Mouse (Mus musculus): Measurements from ENCODE around the gene Olfr145. TPM values are rescaled to one million over a fixed set of nuclear protein-coding genes. Genes with fewer than 3 reads are reported as not detected.

The Olfr145 gene
- polyA plus RNA-seq (2014; fragmentation: Nextera tagmentation; extraction: Ambion mirVana): not detected in 2 replicates

DNA sequence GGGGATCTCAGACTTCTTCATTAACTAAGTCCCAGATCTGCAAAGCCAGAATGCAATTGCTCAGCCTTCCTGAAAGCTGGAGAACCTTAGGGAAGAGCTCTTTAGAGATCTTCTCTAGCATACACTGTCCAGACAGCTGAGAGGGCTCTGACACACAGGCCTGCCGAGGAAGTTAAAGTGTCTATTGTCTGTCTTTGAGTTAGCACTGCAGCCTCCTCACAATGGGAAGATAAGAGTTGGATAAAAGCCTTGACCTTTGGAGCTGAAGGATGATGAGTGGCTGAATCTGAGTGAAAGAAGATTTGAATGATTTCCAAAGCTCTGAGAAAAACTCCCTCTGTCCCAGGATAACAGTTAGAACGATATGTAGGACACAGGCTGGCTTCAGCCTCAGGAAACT, at the start of gene Olfr145:
Gene Olfr145, plus strand, starts transcription at position 64 of the 400 bp plus-strand sequence.
- WGBS: 64% methylated on average over 2 of the region's 2 CpGs
- Histone ChIP-seq H3K27ac (replicated peaks; ENCODE audit: low read depth, low read length) (no peak within 1 kb of the TSS), H3K27me3 (ENCODE audit: control insufficient read depth, insufficient read depth, low read length) (no peaks in the 10 kb centered on the region), H3K9ac (ENCODE audit: low read length) (no peak within 1 kb of the TSS), H3K4me1 (ENCODE audit: control insufficient read depth, insufficient read depth, low read length) (no peaks in the 10 kb centered on the region), H3K9me3 (ENCODE audit: control insufficient read depth, low read length) (no peaks in the 10 kb centered on the region), H3K36me3 (ENCODE audit: control insufficient read depth, insufficient read depth, low read length) (no peaks in the 10 kb centered on the region), H3K4me2 (ENCODE audit: low read depth, severe bottlenecking) (no peak within 1 kb of the TSS), H3K4me3 (ENCODE audit: low read depth, low read length) (no peak within 1 kb of the TSS)
- ATAC-seq (ENCODE audit: insufficient number of reproducible peaks, low FRiP score, low TSS enrichment, low read depth): no peak
- DNase-seq (ENCODE audit: low spot score): no peak

DNA sequence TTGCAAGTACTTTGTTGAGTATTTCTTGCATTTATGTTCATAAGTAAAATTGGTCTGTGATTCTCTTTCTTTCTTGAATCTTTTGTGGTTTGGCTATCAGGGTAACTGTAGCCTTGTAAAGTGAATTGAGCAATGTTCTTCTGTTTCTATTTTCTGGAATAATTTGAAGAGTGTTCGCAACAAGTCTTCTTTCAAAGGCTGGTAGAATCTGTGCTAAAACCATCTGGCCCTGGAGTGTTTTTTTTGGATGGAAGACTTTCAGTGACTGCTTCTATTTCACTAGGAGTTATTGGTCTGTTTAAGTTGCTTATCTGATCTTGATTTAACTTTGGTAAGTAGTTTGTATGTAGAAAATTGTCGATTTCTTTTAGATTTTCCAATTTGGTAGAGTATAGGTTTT, 47.3 kb upstream of the Olfr145 start:
- ATAC-seq (ENCODE audit: insufficient number of reproducible peaks, low FRiP score, low TSS enrichment, low read depth): no peak

DNA sequence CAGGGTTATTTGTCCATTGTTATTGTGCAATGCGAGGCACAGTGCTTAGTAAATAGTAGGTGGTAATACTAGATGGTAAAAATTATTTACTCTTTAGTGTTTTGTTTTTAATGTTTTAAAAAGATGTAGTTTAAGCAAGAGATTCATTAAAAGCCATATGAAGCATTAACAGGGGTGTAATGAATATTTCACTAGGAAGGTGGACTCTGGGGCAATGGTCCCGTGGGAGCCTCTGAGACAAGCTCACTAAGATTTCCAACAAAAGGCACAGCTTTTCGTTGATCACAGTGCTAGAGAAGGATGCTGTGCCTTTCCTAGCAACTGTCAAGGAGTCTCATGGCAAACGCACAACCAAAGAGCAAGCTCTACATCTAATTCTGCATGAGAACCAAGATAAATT, 42.6 kb upstream of the Olfr145 start, which contains the start of gene Olfr877:
Gene Olfr877, plus strand, starts transcription at position 301 of the 400 bp plus-strand sequence.
- ATAC-seq (ENCODE audit: insufficient number of reproducible peaks, low FRiP score, low TSS enrichment, low read depth): no peak
- Histone ChIP-seq H3K4me1 (ENCODE audit: control insufficient read depth, insufficient read depth, low read length) (no peaks in the 10 kb centered on the region), H3K9ac (ENCODE audit: low read length) (no peak within 1 kb of the TSS), H3K4me3 (ENCODE audit: low read depth, low read length) (no peak within 1 kb of the TSS), H3K36me3 (ENCODE audit: control insufficient read depth, insufficient read depth, low read length) (no peaks in the 10 kb centered on the region), H3K27me3 (ENCODE audit: control insufficient read depth, insufficient read depth, low read length) (no peaks in the 10 kb centered on the region), H3K27ac (replicated peaks; ENCODE audit: low read depth, low read length) (no peak within 1 kb of the TSS), H3K9me3 (ENCODE audit: control insufficient read depth, low read length) (no peaks in the 10 kb centered on the region), H3K4me2 (ENCODE audit: low read depth, severe bottlenecking) (no peak within 1 kb of the TSS)
- DNase-seq (ENCODE audit: low spot score): no peak
- 78% methylated on average over 4 of the region's 4 CpGs for WGBS

More for the DNA sequence above, 47.3 kb upstream of the Olfr145 start:
- WGBS: 80% methylated on average over 2 of the region's 2 CpGs
- Histone ChIP-seq H3K27ac (replicated peaks; ENCODE audit: low read depth, low read length) (no peak overlapping the region), H3K36me3 (ENCODE audit: control insufficient read depth, insufficient read depth, low read length) (no peaks in the 10 kb centered on the region), H3K9ac (ENCODE audit: low read length) (no peak overlapping the region), H3K9me3 (ENCODE audit: control insufficient read depth, low read length) (no peaks in the 10 kb centered on the region), H3K27me3 (ENCODE audit: control insufficient read depth, insufficient read depth, low read length) (no peaks in the 10 kb centered on the region), H3K4me2 (ENCODE audit: low read depth, severe bottlenecking) (no peak overlapping the region), H3K4me1 (ENCODE audit: control insufficient read depth, insufficient read depth, low read length) (no peaks in the 10 kb centered on the region), H3K4me3 (ENCODE audit: low read depth, low read length) (no peak overlapping the region)
- DNase-seq (ENCODE audit: low spot score): no peak

DNA sequence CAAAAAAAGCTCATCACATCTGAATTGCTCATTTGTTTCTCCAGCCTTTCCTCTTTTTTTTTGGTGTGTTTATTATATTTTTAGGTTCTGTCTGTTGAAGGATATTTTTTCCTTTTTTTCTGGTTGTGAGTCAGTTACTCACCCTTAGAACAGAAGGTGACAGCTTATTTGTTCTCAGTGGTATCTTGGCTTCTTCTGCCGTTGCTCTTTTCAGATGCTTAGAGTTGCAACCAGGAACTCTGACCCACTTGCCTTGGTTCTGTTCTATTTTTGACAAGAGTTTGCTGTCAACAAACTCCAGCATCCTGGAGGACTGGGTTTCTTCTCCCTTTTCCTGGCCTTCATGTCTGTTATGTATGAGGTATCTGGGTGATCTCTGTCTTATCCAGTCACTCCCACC, 33.2 kb upstream of the Olfr145 start:
- WGBS: 84% methylated on average over 1 of the region's 1 CpGs
- Histone ChIP-seq H3K36me3 (ENCODE audit: control insufficient read depth, insufficient read depth, low read length) (no peaks in the 10 kb centered on the region), H3K9me3 (ENCODE audit: control insufficient read depth, low read length) (no peaks in the 10 kb centered on the region), H3K4me2 (ENCODE audit: low read depth, severe bottlenecking) (no peak overlapping the region), H3K4me1 (ENCODE audit: control insufficient read depth, insufficient read depth, low read length) (no peaks in the 10 kb centered on the region), H3K27ac (replicated peaks; ENCODE audit: low read depth, low read length) (no peak overlapping the region), H3K27me3 (ENCODE audit: control insufficient read depth, insufficient read depth, low read length) (no peaks in the 10 kb centered on the region), H3K4me3 (ENCODE audit: low read depth, low read length) (no peak overlapping the region), H3K9ac (ENCODE audit: low read length) (no peak overlapping the region)
- DNase-seq (ENCODE audit: low spot score): no peak
- ATAC-seq (ENCODE audit: insufficient number of reproducible peaks, low FRiP score, low TSS enrichment, low read depth): no peak

DNA sequence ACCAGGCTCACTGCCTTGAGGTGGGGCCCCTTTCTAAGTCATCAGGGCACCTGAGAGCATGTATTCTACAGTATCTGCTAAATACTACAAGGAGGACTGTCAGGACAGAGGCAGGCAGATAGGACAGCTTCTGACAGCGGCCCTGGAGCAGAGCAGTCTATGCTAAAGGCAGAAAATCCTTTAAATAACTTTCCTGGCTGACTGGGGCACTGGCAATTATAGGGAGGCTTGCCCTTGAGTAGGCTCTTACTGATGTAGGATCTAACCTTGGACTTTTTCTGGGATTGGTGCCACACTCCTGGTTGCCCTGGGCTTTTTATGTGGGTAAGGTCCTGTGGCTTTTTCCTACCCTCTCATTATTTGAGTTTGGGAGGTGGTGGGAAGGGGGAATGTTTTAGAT, 26.3 kb upstream of the Olfr145 start:
- Histone ChIP-seq H3K36me3 (ENCODE audit: control insufficient read depth, insufficient read depth, low read length) (no peaks in the 10 kb centered on the region), H3K27ac (replicated peaks; ENCODE audit: low read depth, low read length) (no peak overlapping the region), H3K4me2 (ENCODE audit: low read depth, severe bottlenecking) (no peak overlapping the region), H3K4me3 (ENCODE audit: low read depth, low read length) (no peak overlapping the region), H3K9ac (ENCODE audit: low read length) (no peak overlapping the region), H3K4me1 (ENCODE audit: control insufficient read depth, insufficient read depth, low read length) (no peaks in the 10 kb centered on the region), H3K27me3 (ENCODE audit: control insufficient read depth, insufficient read depth, low read length) (no peaks in the 10 kb centered on the region), H3K9me3 (ENCODE audit: control insufficient read depth, low read length) (no peaks in the 10 kb centered on the region)
- ATAC-seq (ENCODE audit: insufficient number of reproducible peaks, low FRiP score, low TSS enrichment, low read depth): no peak
- no peak for DNase-seq (ENCODE audit: low spot score)
- WGBS: 62% methylated on average over 1 of the region's 1 CpGs

DNA sequence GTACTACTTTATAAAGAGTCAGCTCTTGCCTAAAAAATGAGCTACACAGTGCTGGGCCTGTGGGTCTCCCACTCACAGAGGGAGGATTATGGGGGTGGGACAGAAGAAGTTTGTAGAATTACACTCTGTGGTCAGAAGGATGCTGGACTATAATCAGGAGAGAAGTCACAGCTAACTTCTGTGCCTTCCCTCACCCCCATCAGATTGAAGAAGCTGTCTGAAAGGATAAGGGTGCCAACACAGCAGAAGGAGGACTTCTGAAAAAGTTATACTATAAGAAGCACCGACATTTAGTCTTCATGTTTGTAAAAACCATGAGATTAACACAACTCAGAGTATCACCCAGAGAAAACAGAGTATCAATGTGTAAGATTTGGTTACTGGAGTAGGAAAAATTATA, 25.4 kb upstream of the Olfr145 start:
- Histone ChIP-seq H3K27me3 (ENCODE audit: control insufficient read depth, insufficient read depth, low read length) (no peaks in the 10 kb centered on the region), H3K4me1 (ENCODE audit: control insufficient read depth, insufficient read depth, low read length) (no peaks in the 10 kb centered on the region), H3K9ac (ENCODE audit: low read length) (no peak overlapping the region), H3K4me3 (ENCODE audit: low read depth, low read length) (no peak overlapping the region), H3K27ac (replicated peaks; ENCODE audit: low read depth, low read length) (no peak overlapping the region), H3K4me2 (ENCODE audit: low read depth, severe bottlenecking) (no peak overlapping the region), H3K36me3 (ENCODE audit: control insufficient read depth, insufficient read depth, low read length) (no peaks in the 10 kb centered on the region), H3K9me3 (ENCODE audit: control insufficient read depth, low read length) (no peaks in the 10 kb centered on the region)
- ATAC-seq (ENCODE audit: insufficient number of reproducible peaks, low FRiP score, low TSS enrichment, low read depth) (no peak), DNase-seq (ENCODE audit: low spot score) (no peak)
- WGBS: 88% methylated on average over 1 of the region's 1 CpGs

DNA sequence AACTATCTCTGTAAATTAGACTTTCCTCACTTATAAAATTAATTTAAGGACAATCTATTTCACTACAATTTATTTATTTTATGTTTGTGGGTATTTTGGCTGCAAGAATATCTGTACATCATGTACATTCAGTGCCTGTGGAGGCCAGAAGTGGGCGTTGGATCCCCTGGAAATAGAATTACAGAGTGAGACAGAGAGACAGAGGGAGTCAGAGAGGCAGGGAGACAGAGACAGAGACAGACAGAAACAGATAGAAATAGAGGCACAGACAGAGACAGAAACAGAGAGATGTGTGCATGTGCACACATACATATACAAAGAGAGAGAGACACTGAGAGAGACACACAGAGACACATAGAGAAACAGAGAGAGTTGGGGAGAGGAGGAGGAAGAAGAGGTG, 25.0 kb upstream of the Olfr145 start:
- no peak for ATAC-seq (ENCODE audit: insufficient number of reproducible peaks, low FRiP score, low TSS enrichment, low read depth)
- WGBS: 54% methylated on average over 1 of the region's 1 CpGs
- H3K27me3 ChIP-seq (ENCODE audit: control insufficient read depth, insufficient read depth, low read length): no peaks in the 10 kb centered on the region

DNA sequence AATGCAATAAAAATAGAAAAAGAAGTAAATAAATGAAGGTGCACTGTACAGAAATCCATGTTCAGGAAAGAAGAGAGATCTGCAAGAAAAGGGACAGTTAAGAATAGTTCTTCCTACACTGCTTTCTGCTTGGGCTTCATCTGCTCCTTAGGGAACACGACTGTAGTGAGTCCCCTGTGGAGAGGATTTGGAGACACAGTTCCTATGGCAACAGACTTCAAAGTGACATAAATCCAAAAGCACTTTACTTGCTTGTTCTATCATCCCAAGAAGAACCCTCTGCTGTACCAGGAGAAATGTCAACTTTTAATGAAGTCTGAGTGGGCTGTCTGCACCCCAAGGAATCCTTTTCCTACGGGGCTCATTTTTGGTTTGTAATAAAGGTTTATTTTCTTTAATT, 5.6 kb upstream of the Olfr145 start:
- Histone ChIP-seq H3K4me1 (ENCODE audit: control insufficient read depth, insufficient read depth, low read length) (no peaks in the 10 kb centered on the region), H3K27me3 (ENCODE audit: control insufficient read depth, insufficient read depth, low read length) (no peaks in the 10 kb centered on the region), H3K27ac (replicated peaks; ENCODE audit: low read depth, low read length) (no peak overlapping the region), H3K4me2 (ENCODE audit: low read depth, severe bottlenecking) (no peak overlapping the region), H3K9me3 (ENCODE audit: control insufficient read depth, low read length) (no peaks in the 10 kb centered on the region), H3K9ac (ENCODE audit: low read length) (no peak overlapping the region), H3K36me3 (ENCODE audit: control insufficient read depth, insufficient read depth, low read length) (no peaks in the 10 kb centered on the region), H3K4me3 (ENCODE audit: low read depth, low read length) (no peak overlapping the region)
- ATAC-seq (ENCODE audit: insufficient number of reproducible peaks, low FRiP score, low TSS enrichment, low read depth) (no peak), DNase-seq (ENCODE audit: low spot score) (no peak)
- WGBS: 34% methylated on average over 2 of the region's 2 CpGs

More for the DNA sequence above, 25.0 kb upstream of the Olfr145 start:
- Histone ChIP-seq H3K4me1 (ENCODE audit: control insufficient read depth, insufficient read depth, low read length) (no peaks in the 10 kb centered on the region), H3K27ac (replicated peaks; ENCODE audit: low read depth, low read length) (no peak overlapping the region), H3K9me3 (ENCODE audit: control insufficient read depth, low read length) (no peaks in the 10 kb centered on the region), H3K36me3 (ENCODE audit: control insufficient read depth, insufficient read depth, low read length) (no peaks in the 10 kb centered on the region), H3K4me2 (ENCODE audit: low read depth, severe bottlenecking) (no peak overlapping the region), H3K4me3 (ENCODE audit: low read depth, low read length) (no peak overlapping the region), H3K9ac (ENCODE audit: low read length) (no peak overlapping the region)
- DNase-seq (ENCODE audit: low spot score): no peak

DNA sequence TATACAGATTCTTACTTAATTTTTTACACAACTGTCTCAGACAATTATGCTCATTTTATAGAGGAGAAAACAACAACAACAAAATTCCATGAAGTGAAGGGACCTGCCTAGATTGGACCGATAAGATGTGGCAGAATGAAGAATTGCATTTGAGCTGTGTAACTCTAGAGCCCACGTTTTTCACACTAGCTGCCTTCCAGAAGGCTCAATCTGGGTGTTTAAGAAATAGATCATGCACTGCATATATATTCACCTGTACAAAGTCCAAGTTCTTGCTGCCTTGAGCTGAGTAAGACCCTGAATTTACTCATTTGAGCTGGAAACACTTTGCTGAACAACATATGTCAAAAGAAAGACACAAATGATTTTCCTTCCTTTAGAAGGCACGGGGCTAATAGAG, 9.0 kb downstream of the Olfr145 start:
- no peak overlapping the region for H3K9ac ChIP-seq (ENCODE audit: low read length)
- no peaks in the 10 kb centered on the region for H3K4me1 ChIP-seq (ENCODE audit: control insufficient read depth, insufficient read depth, low read length)
- no peak overlapping the region for H3K4me3 ChIP-seq (ENCODE audit: low read depth, low read length)
- DNase-seq (ENCODE audit: low spot score) (no peak), ATAC-seq (ENCODE audit: insufficient number of reproducible peaks, low FRiP score, low TSS enrichment, low read depth) (no peak)
- H3K36me3 ChIP-seq (ENCODE audit: control insufficient read depth, insufficient read depth, low read length): no peaks in the 10 kb centered on the region
- H3K27me3 ChIP-seq (ENCODE audit: control insufficient read depth, insufficient read depth, low read length): no peaks in the 10 kb centered on the region
- no peak overlapping the region for H3K4me2 ChIP-seq (ENCODE audit: low read depth, severe bottlenecking)
- 76% methylated on average over 3 of the region's 3 CpGs for WGBS
- H3K27ac ChIP-seq (replicated peaks; ENCODE audit: low read depth, low read length): no peak overlapping the region
- H3K9me3 ChIP-seq (ENCODE audit: control insufficient read depth, low read length): no peaks in the 10 kb centered on the region

All from limb, embryonic 11.5 days (tissue).